Mouse (Mus musculus) heart, embryonic 12.5 days (tissue): ENCODE data around the gene Gm20388. TPM values are rescaled to one million over a fixed set of nuclear protein-coding genes. Genes with fewer than 3 reads are reported as not detected.

Source experiments
- ATAC-seq: fragments of 200-750 bp; cut with Nextera tagmentation; 2 replicates; pipeline ENCODE4 v1.8.0; 2017; ENCODE audit warnings: moderate TSS enrichment, moderate library complexity; ENCODE audit not compliant: insufficient number of reproducible peaks, low FRiP score
- H3K27ac ChIP-seq: fragments of 300-500 bp; sonication (generic); 2 replicates; pipeline ENCODE4 v1.5.1; 2016; ENCODE audit warnings: mild to moderate bottlenecking, moderate library complexity; ENCODE audit not compliant: poor library complexity, severe bottlenecking
- H3K27me3 ChIP-seq: fragments of 300-500 bp; sonication (generic); replicated peaks from 2 replicates; pipeline ENCODE4 v1.6.1; 2016; ENCODE audit warnings: mild to moderate bottlenecking, moderate library complexity
- H3K36me3 ChIP-seq: fragments of 300-500 bp; sonication (generic); 2 replicates; pipeline ENCODE4 v1.6.1; 2016; ENCODE audit warnings: mild to moderate bottlenecking, moderate library complexity
- H3K4me1 ChIP-seq: fragments of 300-500 bp; sonication (generic); replicated peaks from 2 replicates; pipeline ENCODE4 v1.6.1; 2016; ENCODE audit warnings: mild to moderate bottlenecking
- H3K4me2 ChIP-seq: fragments of 300-500 bp; sonication (generic); 2 replicates; pipeline ENCODE4 v1.6.1; 2016; ENCODE audit warnings: mild to moderate bottlenecking, moderate library complexity
- H3K4me3 ChIP-seq: fragments of 300-500 bp; sonication (generic); 2 replicates; pipeline ENCODE4 v1.5.1; 2016; ENCODE audit warnings: mild to moderate bottlenecking
- H3K9ac ChIP-seq: fragments of 300-500 bp; sonication (generic); 2 replicates; pipeline ENCODE4 v1.6.1; 2016; ENCODE audit warnings: mild to moderate bottlenecking, moderate library complexity
- H3K9me3 ChIP-seq: fragments of 300-500 bp; sonication (generic); replicated peaks from 2 replicates; pipeline ENCODE4 v1.6.1; 2016; ENCODE audit warnings: mild to moderate bottlenecking, moderate library complexity
- WGBS: fragments of 180-500 bp; shearing (Covaris S2); methylation state at CpG from one replicate; pipeline ENCODE4 v1.1.7; 2016; 5-methylcytosine and 5-hydroxymethylcytosine counted together
- polyA plus RNA-seq: library from polyadenylated mRNA; unstranded; fragments of >200 nt; fragmentation: Nextera tagmentation; extraction: Ambion mirVana; gene quantifications from 2 replicates; pipeline ENCODE4 v1.2.1, GENCODE M21; 2016

Gm20388 gene
- polyA plus RNA-seq, 1 experiment from 2014 or later, result not detected

- ATAC-seq, result no peak
- H3K4me3 ChIP-seq, result no peak overlapping the region
- H3K27me3 ChIP-seq, result 0 out of 2 replicates have a peak, but pooled peaks cover 3% of the 10 kb centered on the region
- H3K9me3 ChIP-seq, result no peaks in the 10 kb centered on the region
- H3K4me1 ChIP-seq, result no peaks in the 10 kb centered on the region
- H3K4me2 ChIP-seq, result no peak overlapping the region
- H3K27ac ChIP-seq, result no peak overlapping the region
- WGBS, result 76% methylated on average over 7 of the region's 7 CpGs
- no peak overlapping the region for H3K9ac ChIP-seq
- peaks cover 60% of the 10 kb centered on the region for H3K36me3 ChIP-seq
These were observed 3331.7 kb downstream of the Gm20388 start for GRCm38 (mm10) chr8:123242107-123242923.

- no peaks in the 10 kb centered on the region for H3K9me3 ChIP-seq
- H3K27ac ChIP-seq, result no peak overlapping the region
- H3K4me2 ChIP-seq, result no peak overlapping the region
- peaks cover 67% of the 10 kb centered on the region for H3K36me3 ChIP-seq
- 66% methylated on average over 11 of the region's 11 CpGs for WGBS
- H3K4me1 ChIP-seq, result no peaks in the 10 kb centered on the region
- H3K4me3 ChIP-seq, result no peak overlapping the region
- H3K9ac ChIP-seq, result no peak overlapping the region
- no peak for ATAC-seq
- 0 out of 2 replicates have a peak, but pooled peaks cover 3% of the 10 kb centered on the region for H3K27me3 ChIP-seq
These were observed 3332.4 kb downstream of the Gm20388 start for GRCm38 (mm10) chr8:123243053-123243452.

- H3K4me2 ChIP-seq, result no peak overlapping the region
- no peak overlapping the region for H3K27ac ChIP-seq
- WGBS, result 87% methylated on average over 4 of the region's 4 CpGs
- H3K36me3 ChIP-seq, result peaks cover 80% of the 10 kb centered on the region
- H3K27me3 ChIP-seq, result 0 out of 2 replicates have a peak, but pooled peaks cover 3% of the 10 kb centered on the region
- H3K9me3 ChIP-seq, result no peaks in the 10 kb centered on the region
- no peak overlapping the region for H3K9ac ChIP-seq
- no peak overlapping the region for H3K4me3 ChIP-seq
- H3K4me1 ChIP-seq, result no peaks in the 10 kb centered on the region
- ATAC-seq, result no peak
These were observed 3333.7 kb downstream of the Gm20388 start for GRCm38 (mm10) chr8:123244382-123244781.

- H3K4me1 ChIP-seq, result no peaks in the 10 kb centered on the region
- no peaks in the 10 kb centered on the region for H3K27me3 ChIP-seq
- no peak overlapping the region for H3K9ac ChIP-seq
- H3K4me3 ChIP-seq, result no peak overlapping the region
- ATAC-seq, result no peak
- H3K27ac ChIP-seq, result no peak overlapping the region
- H3K9me3 ChIP-seq, result no peaks in the 10 kb centered on the region
- H3K4me2 ChIP-seq, result no peak overlapping the region
- H3K36me3 ChIP-seq, result peaks cover 89% of the 10 kb centered on the region
- WGBS, result 82% methylated on average over 12 of the region's 12 CpGs
These were observed 3334.9 kb downstream of the Gm20388 start for GRCm38 (mm10) chr8:123245543-123245942.

- Histone ChIP-seq H3K9ac (no peak overlapping the region), H3K4me3 (no peak overlapping the region), H3K4me2 (no peak overlapping the region), H3K4me1 (peaks cover 4% of the 10 kb centered on the region), H3K27ac (no peak overlapping the region), H3K9me3 (no peaks in the 10 kb centered on the region), H3K27me3 (no peaks in the 10 kb centered on the region), H3K36me3 (peaks cover 89% of the 10 kb centered on the region)
- ATAC-seq, result no peak
- whole genome bisulfite sequencing, result 92% methylated on average over 6 of the region's 6 CpGs
These were observed 3337.1 kb downstream of the Gm20388 start for GRCm38 (mm10) chr8:123247748-123248147.

- no peaks in the 10 kb centered on the region for H3K27me3 ChIP-seq
- peaks cover 80% of the 10 kb centered on the region for H3K36me3 ChIP-seq
- 92% methylated on average over 8 of the region's 8 CpGs for WGBS
- no peak overlapping the region for H3K27ac ChIP-seq
- peaks cover 11% of the 10 kb centered on the region for H3K4me1 ChIP-seq
- H3K4me2 ChIP-seq, result no peak overlapping the region
- no peaks in the 10 kb centered on the region for H3K9me3 ChIP-seq
- ATAC-seq, result no peak
- no peak overlapping the region for H3K9ac ChIP-seq
- H3K4me3 ChIP-seq, result no peak overlapping the region
These were observed 3338.0 kb downstream of the Gm20388 start for GRCm38 (mm10) chr8:123248596-123248995.

GRCm38 (mm10) chr8:123250940-123251339 is 3340.3 kb downstream of the Gm20388 start:
- Histone ChIP-seq H3K4me1 (peaks cover 22% of the 10 kb centered on the region), H3K4me3 (no peak overlapping the region), H3K27me3 (no peaks in the 10 kb centered on the region), H3K36me3 (peaks cover 60% of the 10 kb centered on the region), H3K9me3 (no peaks in the 10 kb centered on the region), H3K4me2 (no peak overlapping the region), H3K27ac (no peak overlapping the region), H3K9ac (no peak overlapping the region)
- 93% methylated on average over 5 of the region's 5 CpGs for WGBS
- no peak for ATAC-seq

GRCm38 (mm10) chr8:123252925-123253324 is 3342.3 kb downstream of the Gm20388 start:
- H3K36me3 ChIP-seq, result peaks cover 59% of the 10 kb centered on the region
- WGBS, result 44% methylated on average over 4 of the region's 4 CpGs
- H3K27me3 ChIP-seq, result no peaks in the 10 kb centered on the region
- peak overlapping the region; percentile 97 for H3K9ac ChIP-seq
- no peak for ATAC-seq
- 0 out of 2 replicates have a peak overlapping the region, but pooled peaks have one; percentile 21 for H3K27ac ChIP-seq
- no peaks in the 10 kb centered on the region for H3K9me3 ChIP-seq
- H3K4me1 ChIP-seq, result peaks cover 28% of the 10 kb centered on the region
- H3K4me3 ChIP-seq, result peak overlapping the region; percentile 91
- H3K4me2 ChIP-seq, result peak overlapping the region; percentile 90

GRCm38 (mm10) chr8:123253451-123254098 is 3342.9 kb downstream of the Gm20388 start:
- H3K36me3 ChIP-seq, result peaks cover 59% of the 10 kb centered on the region
- H3K9ac ChIP-seq, result peak overlapping the region; percentile 97
- peak overlapping the region; percentile 90 for H3K4me2 ChIP-seq
- peak overlapping the region; percentile 91 for H3K4me3 ChIP-seq
- H3K9me3 ChIP-seq, result no peaks in the 10 kb centered on the region
- WGBS, result 0% methylated on average over 39 of the region's 40 CpGs
- peaks cover 28% of the 10 kb centered on the region for H3K4me1 ChIP-seq
- peak; percentile 9 for ATAC-seq
- H3K27me3 ChIP-seq, result no peaks in the 10 kb centered on the region
- peak overlapping the region; percentile 84 for H3K27ac ChIP-seq

GRCm38 (mm10) chr8:123254099-123254885 is 3343.7 kb downstream of the Gm20388 start, which contains the start of the genes Zfp276 and Vps9d1:
TSS of gene Zfp276 (plus strand) at chr8:123254195.
TSS of gene Vps9d1 (minus strand) at chr8:123254348.
- Histone ChIP-seq H3K4me1 (peaks cover 28% of the 10 kb centered on the region), H3K36me3 (peaks cover 58% of the 10 kb centered on the region), H3K4me3 (peak within 1 kb of the TSS; percentile 91), H3K9ac (peak within 1 kb of the TSS; percentile 97), H3K9me3 (no peaks in the 10 kb centered on the region), H3K27ac (peak within 1 kb of the TSS; percentile 84), H3K27me3 (no peaks in the 10 kb centered on the region), H3K4me2 (peak within 1 kb of the TSS; percentile 90)
- WGBS, result under 1% methylated on average over 72 of the region's 99 CpGs
- ATAC-seq, result peak; percentile 93
